Mouse (Mus musculus) liver, postnatal 0 days (tissue): ENCODE data around the gene Tnf.

Source experiments
- CTCF ChIP-seq: sonication (generic); IDR thresholded peaks from 2 replicates; pipeline ENCODE4 v1.5.1; 2016; ENCODE audit warnings: antibody characterized with exemption, low read depth
- EP300 ChIP-seq: IDR thresholded peaks from 2 replicates; pipeline ENCODE4 v1.6.1; 2016; ENCODE audit warnings: antibody characterized with exemption, low read depth, mild to moderate bottlenecking

DNA sequence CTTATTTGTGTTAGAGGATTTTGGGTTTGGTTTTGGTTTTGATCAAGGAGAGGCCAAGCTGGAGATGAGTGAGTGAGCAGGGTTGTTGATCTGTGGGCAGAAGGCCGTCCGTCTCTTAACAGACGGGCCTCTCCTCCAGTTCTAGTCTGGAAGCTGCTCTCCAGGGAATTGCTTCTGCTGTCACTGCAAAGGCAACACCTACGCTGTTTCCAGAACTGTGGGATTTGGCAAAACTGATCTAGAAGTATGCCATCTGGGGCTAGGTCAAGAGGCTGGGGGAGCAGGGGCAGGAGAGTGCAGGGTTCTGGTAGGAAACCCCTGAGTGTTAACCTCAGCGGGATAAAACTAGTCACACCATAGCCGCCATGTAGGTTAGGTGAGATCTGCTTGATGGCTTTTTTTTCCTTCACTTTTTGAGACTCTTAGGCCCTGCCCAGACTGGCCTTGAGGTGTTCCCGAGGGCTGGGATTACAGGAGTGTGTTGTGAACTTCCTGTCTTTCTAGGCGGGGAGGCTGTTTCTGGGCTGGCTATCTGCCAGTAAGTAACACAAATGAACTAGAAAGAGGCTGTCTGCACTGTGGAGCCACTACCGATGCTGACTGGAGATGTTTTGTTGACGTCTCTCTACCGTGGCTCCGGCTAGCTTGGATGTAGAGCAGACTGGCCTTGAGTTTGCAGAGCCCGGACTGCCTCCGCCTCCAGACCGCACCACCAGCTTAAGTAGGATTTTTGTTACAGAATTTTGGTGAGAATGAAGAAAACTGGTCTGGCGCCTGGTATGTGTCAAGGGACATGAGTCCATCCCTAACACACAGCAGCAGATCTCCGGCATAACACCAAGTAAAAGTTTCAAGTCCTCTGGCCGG is 31.5 kb upstream of the Tnf start, which contains the start of gene Atp6v1g2:
- TF ChIP-seq EP300, result no peak
- no peak for TF ChIP-seq CTCF
